Mouse (Mus musculus) c-Kit-negative CD71-positive TER-119-positive erythroid progenitor cells, embryonic 14.5 days (primary cell): ENCODE measurements around the gene Dnajc22.

Experiments
- DNase-seq: peaks from one replicate; pipeline ENCODE4 v3.0.0-alpha.2; 2013; ENCODE audit warnings: low read depth, low spot score

Dnajc22 gene

DNA sequence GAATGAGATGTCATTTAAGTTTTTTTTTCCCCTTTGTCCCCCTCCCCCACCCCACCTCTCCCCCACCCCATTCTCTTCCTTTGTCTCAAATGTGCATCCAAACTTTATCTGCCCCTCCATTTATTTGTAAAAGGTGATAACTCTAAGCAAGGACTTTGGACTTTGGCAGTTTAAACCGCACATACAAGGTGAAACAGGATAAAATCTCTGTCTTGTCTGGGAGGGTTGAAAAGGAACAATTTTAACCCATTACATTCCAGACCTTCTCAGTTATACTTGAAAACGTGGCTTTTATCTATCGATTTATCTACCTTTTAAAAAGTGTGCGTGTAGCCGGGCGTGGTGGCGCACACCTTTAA, 22.1 kb downstream of the Dnajc22 start:
- no peak for DNase-seq

DNA sequence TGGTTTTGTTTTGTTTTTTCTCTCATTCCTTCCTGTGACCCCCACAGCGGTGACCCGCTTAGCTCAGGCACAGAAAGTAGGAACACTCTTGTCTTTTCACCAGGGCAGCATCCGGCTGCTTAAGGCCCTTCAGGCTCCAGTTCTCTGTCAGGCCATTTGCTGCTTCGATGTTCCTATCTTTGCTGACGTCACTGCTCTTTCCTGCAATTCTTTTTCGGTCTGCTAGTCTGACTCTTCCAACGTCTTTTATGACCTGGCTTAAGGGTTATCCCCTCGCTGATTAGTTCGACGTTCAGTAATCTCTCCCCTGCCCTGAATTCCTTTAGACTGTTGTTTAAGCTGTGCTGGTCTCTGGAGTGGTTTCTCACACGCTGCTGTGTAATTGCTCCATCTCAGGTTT, 23.6 kb downstream of the Dnajc22 start:
- DNase-seq = no peak

DNA sequence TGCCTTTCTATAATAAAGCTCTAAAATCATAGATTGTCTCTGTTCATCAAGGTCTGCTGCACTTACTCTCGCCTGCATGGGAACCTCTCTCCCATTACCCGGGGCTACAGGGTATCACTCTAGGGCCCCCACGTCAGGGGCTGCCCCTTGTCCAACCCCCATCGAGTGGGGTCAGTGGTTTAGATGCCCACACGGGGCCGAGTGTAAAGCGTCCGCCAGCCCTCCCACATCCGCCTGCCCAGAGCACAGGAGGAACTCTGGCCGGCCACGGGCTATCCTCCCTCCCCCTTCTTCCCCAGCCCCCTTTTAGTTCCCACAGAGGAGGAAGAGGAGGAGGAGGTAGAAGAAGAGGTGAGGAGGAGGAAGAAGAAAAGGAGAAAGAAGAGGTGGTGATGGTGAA, 27.8 kb downstream of the Dnajc22 start:
- no peak for DNase-seq

DNA sequence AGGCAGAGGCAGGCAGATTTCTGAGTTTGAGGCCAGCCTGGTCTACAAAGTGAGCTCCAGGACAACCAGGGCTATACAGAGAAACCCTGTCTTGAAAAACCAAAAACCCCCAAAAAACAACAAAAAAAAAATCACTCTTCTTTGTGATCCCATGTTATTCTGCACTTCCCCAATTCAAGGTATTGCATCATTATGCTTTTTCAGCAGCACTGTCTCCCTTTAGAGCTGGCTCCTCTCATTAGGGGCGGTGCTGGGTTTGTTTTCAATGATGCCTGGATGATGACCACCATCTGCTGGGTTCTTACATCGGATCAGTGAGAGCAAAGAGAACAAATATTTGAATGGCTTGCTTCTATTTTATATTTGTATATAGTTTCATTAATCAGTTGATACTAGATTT, 29.7 kb downstream of the Dnajc22 start:
- DNase-seq = no peak

DNA sequence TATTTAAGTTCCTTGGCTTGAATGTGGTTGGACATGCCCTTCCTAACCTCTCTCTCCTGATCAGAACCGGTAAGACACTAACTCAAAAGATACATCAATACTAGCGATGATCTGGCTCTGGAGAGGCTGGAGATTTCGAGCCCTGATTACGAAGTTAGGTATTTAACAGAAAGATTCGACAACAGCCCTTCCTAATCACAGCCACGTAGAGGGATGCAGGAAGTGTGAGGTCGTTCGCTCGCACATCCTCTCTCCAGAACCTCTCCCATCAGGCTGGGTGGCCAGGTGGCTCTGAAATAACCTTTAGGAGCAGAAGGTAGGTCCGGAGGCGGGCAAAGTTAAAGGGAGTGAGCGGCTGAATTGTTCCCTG, 32.7 kb downstream of the Dnajc22 start, which contains the start of gene Spats2:
Spats2 (plus strand) TSS at position 206 of the 370 bp plus-strand sequence.
- DNase-seq = no peak

DNA sequence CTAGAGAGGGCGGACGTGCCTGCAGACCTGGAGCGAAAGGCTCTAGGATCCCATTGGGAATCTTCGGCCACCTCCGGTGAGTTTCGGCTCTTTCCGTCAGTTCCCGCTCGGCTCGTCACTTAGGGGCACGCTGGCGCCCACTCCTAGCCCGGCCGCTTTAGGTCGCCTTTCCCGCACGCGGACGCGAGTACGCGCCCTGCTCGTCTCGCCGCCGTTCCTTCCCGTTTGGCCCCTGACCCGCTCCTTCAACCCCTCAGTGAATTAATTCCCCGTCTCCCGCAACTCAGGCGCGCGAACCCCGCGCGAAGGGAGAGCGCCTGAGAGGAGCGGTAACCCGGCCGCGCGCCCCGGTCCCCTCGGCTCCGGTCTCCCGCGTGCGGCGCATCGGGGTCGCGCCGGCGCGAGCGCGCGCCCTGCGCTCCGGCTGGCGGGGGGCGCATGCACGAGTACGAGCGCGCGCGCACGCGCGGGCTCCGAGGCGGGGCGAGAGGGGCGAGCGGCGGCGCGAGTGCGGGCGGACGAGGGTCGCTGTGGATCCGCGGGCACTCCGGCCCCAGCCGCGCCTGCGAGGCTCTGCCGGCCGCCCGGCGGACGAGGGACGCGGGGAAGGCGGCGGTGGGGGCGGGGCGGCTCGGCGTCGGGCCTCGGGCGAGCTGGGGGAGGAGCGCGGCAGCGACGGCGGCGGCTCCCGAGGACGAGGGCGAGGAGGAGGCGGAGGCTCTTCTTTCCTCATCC, 33.3 kb downstream of the Dnajc22 start:
- no peak for DNase-seq

DNA sequence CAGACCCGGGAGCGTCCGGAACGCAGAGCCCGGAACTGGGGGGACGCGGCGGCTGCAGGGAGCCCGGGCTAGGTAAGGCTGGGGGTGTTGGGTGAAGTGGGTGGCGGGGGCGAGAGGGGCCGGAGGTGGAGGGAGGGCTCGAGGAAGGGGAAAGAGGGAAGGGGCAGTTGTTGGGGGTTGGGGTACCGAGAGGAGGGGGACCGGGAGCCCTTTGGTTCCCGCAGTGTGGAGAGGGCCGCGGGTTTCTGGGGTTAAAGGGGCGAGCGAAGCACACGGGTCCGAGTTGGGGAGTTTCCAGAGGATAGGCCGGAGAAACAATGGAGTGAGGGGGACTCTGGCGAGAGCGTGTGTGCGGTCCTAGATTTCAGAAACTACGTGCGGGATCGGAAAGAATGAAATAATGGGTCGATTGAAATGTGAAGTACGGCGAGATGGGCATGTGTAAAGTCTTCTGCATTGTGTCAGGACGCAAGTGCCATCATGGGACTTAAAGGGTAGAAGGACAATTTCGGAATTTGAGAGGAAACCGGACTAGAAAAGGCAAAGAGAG, 33.9 kb downstream of the Dnajc22 start:
- no peak for DNase-seq

DNA sequence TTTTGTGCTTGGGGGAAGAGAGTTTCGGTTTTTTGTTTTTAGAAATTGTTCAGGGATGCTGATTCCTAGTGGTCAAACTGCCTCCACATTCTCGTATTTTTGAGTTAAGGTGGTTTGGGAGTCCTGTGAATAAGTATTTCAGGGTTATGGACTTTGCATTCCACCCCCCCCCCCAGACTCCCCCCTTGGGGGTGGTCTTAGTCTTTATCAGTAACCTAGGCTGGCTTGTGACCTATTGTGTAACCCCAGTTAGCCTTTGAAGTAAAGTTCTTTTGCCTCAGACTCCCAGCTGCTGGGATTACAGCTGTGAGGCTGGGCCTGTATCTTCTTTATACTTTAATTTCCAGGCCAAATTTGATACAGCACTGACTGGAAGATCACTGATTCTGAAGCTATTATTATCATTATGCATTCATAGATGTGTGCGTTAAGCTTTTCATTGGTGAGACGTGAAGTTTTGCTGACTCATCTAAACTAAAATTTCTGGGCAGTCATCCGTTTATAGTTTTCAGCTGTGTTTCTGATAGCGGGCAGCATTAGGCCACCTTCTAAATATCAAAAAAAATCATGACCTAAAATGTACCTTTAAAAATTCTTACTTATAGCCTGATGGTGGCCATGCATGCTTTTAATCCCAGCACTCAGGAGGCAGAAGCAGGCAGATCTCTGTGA, 35.0 kb downstream of the Dnajc22 start:
- DNase-seq = no peak

DNA sequence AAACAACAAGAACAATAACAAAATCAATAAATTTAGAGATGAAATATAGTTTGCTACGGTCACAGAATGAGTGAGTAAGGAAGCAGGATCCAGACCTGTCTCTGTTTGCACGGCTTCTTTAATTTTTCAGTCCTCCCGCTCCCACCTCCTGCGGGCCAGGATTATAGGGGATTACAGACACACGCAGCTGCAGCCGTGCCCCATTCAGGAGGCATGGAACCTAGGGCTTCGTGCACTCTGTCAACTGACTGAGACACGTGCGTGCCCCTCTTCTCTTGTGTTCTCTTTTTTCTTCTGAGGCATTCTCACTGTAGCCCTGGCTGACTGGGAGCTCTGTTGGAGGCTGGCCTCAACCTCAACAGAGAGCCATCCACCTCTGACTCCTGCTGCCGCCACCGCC, 36.5 kb downstream of the Dnajc22 start:
- no peak for DNase-seq

DNA sequence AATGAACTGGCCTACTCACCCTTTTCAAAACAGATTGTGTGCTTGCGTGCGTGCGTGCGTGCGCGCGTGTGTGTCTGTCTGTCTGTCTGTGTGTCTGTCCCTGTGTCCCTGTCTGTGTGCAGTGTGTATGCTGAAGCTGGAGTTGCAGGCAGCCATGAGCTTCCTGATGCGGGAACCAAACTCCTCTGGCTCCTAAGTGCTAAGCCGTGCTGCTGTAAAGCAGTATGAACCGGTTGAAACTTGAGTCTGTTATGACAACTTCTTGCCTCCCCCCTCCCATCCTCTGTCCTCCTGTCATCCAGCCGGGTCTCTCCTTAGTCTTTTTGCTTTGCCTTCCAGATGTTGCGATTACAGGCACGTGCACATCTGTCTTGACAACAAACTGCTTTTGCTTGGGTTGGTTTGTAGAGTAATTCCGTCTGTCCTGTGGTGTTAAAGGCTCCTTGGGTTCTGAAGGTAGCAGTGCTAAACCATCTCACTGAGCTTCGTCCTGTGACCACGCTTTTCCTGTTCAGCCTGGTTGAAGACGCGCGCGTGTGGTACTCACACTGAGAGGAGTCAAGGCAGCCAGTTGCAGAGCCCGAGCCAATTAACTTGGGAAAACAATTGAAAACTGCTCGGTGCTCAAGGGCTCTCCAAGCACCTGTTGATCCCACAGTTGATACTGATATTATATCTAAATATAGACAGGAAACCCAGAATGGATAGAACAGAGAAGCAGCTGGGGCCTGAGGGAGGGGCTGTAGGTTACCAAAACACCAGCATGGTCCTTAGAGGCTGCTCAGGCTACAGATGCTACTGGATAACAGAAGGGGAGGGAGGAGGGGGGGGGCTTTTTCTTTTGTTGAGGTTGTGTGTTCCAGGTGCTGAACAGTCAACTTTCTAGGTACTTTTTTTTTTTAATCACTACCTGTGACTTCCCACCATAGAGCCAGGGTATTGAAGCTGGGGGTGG, 37.3 kb downstream of the Dnajc22 start:
- no peak for DNase-seq

DNA sequence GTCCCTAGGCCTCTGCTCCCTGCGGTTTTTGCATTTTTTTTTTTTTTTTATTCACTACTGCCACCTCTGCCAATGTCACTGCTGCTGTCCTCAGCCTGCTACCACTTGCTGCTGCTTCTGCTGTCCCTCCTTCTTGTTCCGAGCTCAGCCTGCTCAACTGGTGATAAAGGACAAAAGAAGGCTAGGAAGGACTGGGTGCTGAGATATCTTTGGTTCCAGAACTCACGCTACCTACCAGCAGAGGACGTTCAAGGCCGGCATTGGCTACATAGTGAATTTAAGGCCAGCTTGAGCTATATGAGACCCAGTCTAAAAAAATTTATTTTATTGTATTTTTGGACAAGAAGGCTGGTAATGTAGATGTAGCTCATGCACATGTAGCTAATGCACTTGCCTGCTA, 45.4 kb downstream of the Dnajc22 start:
- no peak for DNase-seq

DNA sequence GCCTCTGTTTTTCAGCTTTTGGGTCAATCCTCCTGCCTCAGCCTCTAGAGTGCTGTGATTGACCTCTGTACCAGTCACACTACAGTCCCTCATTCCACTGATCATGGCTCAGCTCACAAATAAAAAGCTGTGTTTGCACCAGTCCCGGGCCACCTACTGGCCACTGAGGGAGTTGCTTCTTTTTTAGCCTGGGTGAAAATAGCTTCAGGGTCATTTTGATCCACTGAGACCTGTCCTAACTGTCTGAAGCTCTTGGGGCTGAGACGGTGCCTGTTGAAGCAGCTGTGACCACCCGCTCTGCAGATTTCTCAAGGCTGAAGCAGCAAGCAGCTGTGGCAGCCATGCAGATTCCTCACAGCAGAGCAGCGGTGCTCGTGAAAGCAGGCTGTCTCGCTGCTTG, 46.7 kb downstream of the Dnajc22 start:
- peak; percentile 17 for DNase-seq

DNA sequence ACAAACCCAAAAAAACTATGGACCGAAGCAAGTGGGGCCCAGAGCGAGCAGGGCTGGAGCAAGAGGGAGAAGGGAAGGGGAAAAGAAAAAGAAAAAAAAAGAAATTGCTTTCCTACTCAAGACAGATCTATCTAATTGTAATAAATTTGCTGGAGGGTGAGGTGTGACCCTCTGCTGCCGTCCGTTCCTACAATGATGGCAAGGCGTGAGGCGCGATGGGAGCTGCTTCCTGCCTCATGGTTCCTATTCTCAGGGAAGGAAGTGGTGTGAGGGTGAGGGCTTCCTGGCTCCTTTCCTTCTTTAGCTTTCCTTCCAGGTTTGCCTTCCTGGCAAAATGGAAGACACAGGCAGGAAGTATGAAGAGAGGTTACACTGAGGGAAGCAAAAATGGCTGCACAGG, 57.5 kb downstream of the Dnajc22 start:
- no peak for DNase-seq

DNA sequence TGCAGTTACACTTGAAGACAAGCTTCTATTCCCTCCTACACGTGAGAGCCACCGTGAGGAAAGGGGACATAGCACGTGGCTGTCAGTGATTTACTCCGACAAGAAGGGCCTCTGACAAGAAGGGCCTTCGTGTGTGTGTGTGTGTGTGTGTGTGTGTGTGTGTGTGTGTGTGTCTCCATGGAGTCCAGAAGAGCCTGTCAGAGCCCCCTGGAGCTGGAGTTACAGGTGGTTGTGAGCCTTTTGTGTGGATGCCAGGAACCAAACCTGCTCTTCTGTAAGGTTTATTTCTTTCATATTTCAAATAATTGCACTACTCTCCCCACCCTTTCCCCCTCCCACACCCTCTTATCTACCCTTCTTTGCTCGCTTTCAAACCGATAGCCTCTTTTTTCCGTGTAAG, 58.4 kb downstream of the Dnajc22 start:
- no peak for DNase-seq

DNA sequence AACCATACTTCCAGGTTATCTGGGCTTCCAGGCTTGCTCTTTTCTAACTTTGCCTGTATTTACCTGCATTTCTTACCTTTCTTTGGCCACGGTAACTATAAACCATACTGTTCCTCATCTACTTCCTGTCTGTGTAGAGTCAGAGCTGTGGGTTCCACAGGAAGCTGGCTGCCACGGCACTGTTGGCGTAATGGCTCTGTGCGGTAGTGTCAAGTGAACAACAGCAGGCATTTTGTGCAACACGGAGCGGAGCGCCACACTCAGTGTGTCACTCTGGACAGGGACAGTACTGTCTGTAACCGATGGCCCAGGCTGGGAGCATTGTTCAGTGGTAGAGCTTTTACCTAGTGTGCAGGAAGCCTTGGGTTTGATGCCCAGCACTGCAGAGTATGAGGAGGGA, 60.5 kb downstream of the Dnajc22 start:
- no peak for DNase-seq
